Mouse (Mus musculus): ENCODE measurements at regions not wholly inside any gene's neighbourhood (a gene's known extent, or its start where the extent isn't known, plus 50 kb on each side); places are given as distances from the start of the nearest gene placed in this dataset.
A peak's percentile ranks its signal among the peaks of the same experiment; 100 is the strongest.

GRCm38 (mm10) chr9:31988826-31989225 is 75.6 kb upstream of the Barx2 start:
- H3K4me1 ChIP-seq (ENCODE audit: control insufficient read depth, insufficient read depth, low read length), result peaks cover 2% of the 10 kb centered on the region; the same call in 1 of the 2 replicates
- H3K27ac ChIP-seq (ENCODE audit: control insufficient read depth, insufficient read depth, low read depth, low read length), result peak overlapping the region; percentile 32; the same call in 1 of the 2 replicates
- H3K27me3 ChIP-seq (ENCODE audit: control insufficient read depth, insufficient read depth, low read length), result no peaks in the 10 kb centered on the region
- H3K36me3 ChIP-seq (ENCODE audit: control insufficient read depth, insufficient read depth, low read length), result no peaks in the 10 kb centered on the region
- TF ChIP-seq CTCF (IDR thresholded peaks at IDR 0.05; ENCODE audit: control insufficient read depth, insufficient read depth, insufficient replicate concordance, low read depth, low read length) (no peak), POLR2A (IDR thresholded peaks at IDR 0.05; ENCODE audit: control insufficient read depth, low read depth, low read length) (no peak)
- H3K4me3 ChIP-seq (ENCODE audit: control insufficient read depth, low read depth, low read length), result no peak overlapping the region

GRCm38 (mm10) chr9:31989581-31990360 is 76.5 kb upstream of the Barx2 start:
- Histone ChIP-seq H3K27me3 (ENCODE audit: control insufficient read depth, insufficient read depth, low read length) (no peaks in the 10 kb centered on the region), H3K27ac (ENCODE audit: control insufficient read depth, insufficient read depth, low read depth, low read length) (peak overlapping the region; percentile 66), H3K4me1 (ENCODE audit: control insufficient read depth, insufficient read depth, low read length) (no peaks in the 10 kb centered on the region; the same call in 1 of the 2 replicates), H3K36me3 (ENCODE audit: control insufficient read depth, insufficient read depth, low read length) (no peaks in the 10 kb centered on the region), H3K4me3 (ENCODE audit: control insufficient read depth, low read depth, low read length) (no peak overlapping the region)
- no peak for TF ChIP-seq CTCF (IDR thresholded peaks at IDR 0.05; ENCODE audit: control insufficient read depth, insufficient read depth, insufficient replicate concordance, low read depth, low read length)
- no peak for TF ChIP-seq POLR2A (IDR thresholded peaks at IDR 0.05; ENCODE audit: control insufficient read depth, low read depth, low read length)

GRCm38 (mm10) chr9:31990456-31990855 is 77.2 kb upstream of the Barx2 start:
- Histone ChIP-seq H3K27ac (ENCODE audit: control insufficient read depth, insufficient read depth, low read depth, low read length) (0 out of 2 replicates have a peak overlapping the region, but pooled peaks have one; percentile 66), H3K36me3 (ENCODE audit: control insufficient read depth, insufficient read depth, low read length) (no peaks in the 10 kb centered on the region), H3K4me1 (ENCODE audit: control insufficient read depth, insufficient read depth, low read length) (no peaks in the 10 kb centered on the region; the same call in 1 of the 2 replicates), H3K27me3 (ENCODE audit: control insufficient read depth, insufficient read depth, low read length) (no peaks in the 10 kb centered on the region), H3K4me3 (ENCODE audit: control insufficient read depth, low read depth, low read length) (no peak overlapping the region)
- TF ChIP-seq POLR2A (IDR thresholded peaks at IDR 0.05; ENCODE audit: control insufficient read depth, low read depth, low read length) (no peak), CTCF (IDR thresholded peaks at IDR 0.05; ENCODE audit: control insufficient read depth, insufficient read depth, insufficient replicate concordance, low read depth, low read length) (no peak)

- H3K4me3 ChIP-seq (ENCODE audit: control insufficient read depth, low read depth, low read length), result no peak overlapping the region
- no peaks in the 10 kb centered on the region for H3K36me3 ChIP-seq (ENCODE audit: control insufficient read depth, insufficient read depth, low read length)
- no peaks in the 10 kb centered on the region for H3K27me3 ChIP-seq (ENCODE audit: control insufficient read depth, insufficient read depth, low read length)
- H3K27ac ChIP-seq (ENCODE audit: control insufficient read depth, insufficient read depth, low read depth, low read length), result no peak overlapping the region
- H3K4me1 ChIP-seq (ENCODE audit: control insufficient read depth, insufficient read depth, low read length), result peaks cover 6% of the 10 kb centered on the region
- TF ChIP-seq CTCF (IDR thresholded peaks at IDR 0.05; ENCODE audit: control insufficient read depth, insufficient read depth, insufficient replicate concordance, low read depth, low read length), result no peak
- no peak for TF ChIP-seq POLR2A (IDR thresholded peaks at IDR 0.05; ENCODE audit: control insufficient read depth, low read depth, low read length)
These were observed 80.7 kb upstream of the Barx2 start for GRCm38 (mm10) chr9:31993631-31994601.

- H3K27ac ChIP-seq (ENCODE audit: control insufficient read depth, insufficient read depth, low read depth, low read length), result no peak overlapping the region
- no peak for TF ChIP-seq CTCF (IDR thresholded peaks at IDR 0.05; ENCODE audit: control insufficient read depth, insufficient read depth, insufficient replicate concordance, low read depth, low read length)
- TF ChIP-seq POLR2A (IDR thresholded peaks at IDR 0.05; ENCODE audit: control insufficient read depth, low read depth, low read length), result no peak
- no peaks in the 10 kb centered on the region for H3K27me3 ChIP-seq (ENCODE audit: control insufficient read depth, insufficient read depth, low read length)
- no peaks in the 10 kb centered on the region for H3K36me3 ChIP-seq (ENCODE audit: control insufficient read depth, insufficient read depth, low read length)
- H3K4me3 ChIP-seq (ENCODE audit: control insufficient read depth, low read depth, low read length), result no peak overlapping the region
- H3K4me1 ChIP-seq (ENCODE audit: control insufficient read depth, insufficient read depth, low read length), result peaks cover 6% of the 10 kb centered on the region
These were observed 81.8 kb upstream of the Barx2 start for GRCm38 (mm10) chr9:31995101-31995500.

- Histone ChIP-seq H3K36me3 (ENCODE audit: control insufficient read depth, insufficient read depth, low read length) (no peaks in the 10 kb centered on the region), H3K4me1 (ENCODE audit: control insufficient read depth, insufficient read depth, low read length) (peaks cover 6% of the 10 kb centered on the region), H3K27ac (ENCODE audit: control insufficient read depth, insufficient read depth, low read depth, low read length) (peak overlapping the region; percentile 37; the same call in 1 of the 2 replicates), H3K4me3 (ENCODE audit: control insufficient read depth, low read depth, low read length) (no peak overlapping the region), H3K27me3 (ENCODE audit: control insufficient read depth, insufficient read depth, low read length) (no peaks in the 10 kb centered on the region)
- TF ChIP-seq POLR2A (IDR thresholded peaks at IDR 0.05; ENCODE audit: control insufficient read depth, low read depth, low read length) (no peak), CTCF (IDR thresholded peaks at IDR 0.05; ENCODE audit: control insufficient read depth, insufficient read depth, insufficient replicate concordance, low read depth, low read length) (no peak)
These were observed 82.4 kb upstream of the Barx2 start for GRCm38 (mm10) chr9:31995700-31996099.
